Mouse (Mus musculus): Measurements from ENCODE around the gene Mettl8.

DNA sequence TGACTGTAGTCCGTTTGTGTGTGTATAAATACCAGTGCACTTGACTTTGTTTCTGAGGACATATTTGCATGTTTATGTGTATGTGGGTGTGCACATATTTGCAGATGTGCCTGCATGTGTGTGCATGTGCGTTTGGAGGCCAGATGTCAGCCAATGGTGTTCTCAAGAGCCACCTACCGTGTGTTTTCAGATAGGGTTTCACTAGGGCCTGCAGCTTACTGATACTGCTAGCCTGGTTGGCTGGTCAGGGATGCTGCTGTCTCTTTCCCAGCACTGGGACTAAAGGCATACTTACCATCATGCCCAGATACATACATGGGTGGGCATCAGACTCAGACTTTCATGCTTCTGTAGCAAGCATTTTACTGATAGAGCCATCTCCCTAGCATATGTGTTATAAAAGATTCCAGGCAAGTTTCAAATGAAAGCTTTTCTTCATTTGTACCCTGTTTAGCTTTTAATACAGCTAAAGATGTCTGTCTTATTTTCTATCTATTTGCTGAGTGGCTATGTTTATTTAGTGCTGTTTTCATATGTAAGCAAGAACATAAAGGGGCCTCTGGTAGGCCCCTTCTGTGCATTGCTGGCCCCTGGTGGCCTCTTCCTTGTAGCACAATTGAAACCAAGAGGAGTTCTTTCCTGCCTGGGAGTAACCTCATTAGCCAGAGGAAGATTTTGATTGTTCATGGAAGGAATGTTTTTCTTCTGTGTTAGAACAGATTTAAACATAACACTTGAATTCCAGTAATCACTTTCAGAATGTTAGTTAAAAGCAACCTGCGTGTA is 35.5 kb upstream of the Mettl8 start:
- TF ChIP-seq POLR2A (IDR thresholded peaks at IDR 0.05; ENCODE audit: extremely low read depth, insufficient read depth, low read length) (no peak), CTCF (IDR thresholded peaks at IDR 0.05; ENCODE audit: extremely low read depth, insufficient read depth, low read length) (peak; percentile 7; the same call in 1 of the 2 replicates)
